Mouse (Mus musculus): ENCODE measurements around the gene Arhgef3. TPM values are rescaled to one million over a fixed set of nuclear protein-coding genes. Genes with fewer than 3 reads are reported as not detected.
A peak's percentile ranks its signal among the peaks of the same experiment; 100 is the strongest.

The Arhgef3 gene
- polyA plus RNA-seq, 1 experiment from 2014 or later, result 18.5 TPM

DNA sequence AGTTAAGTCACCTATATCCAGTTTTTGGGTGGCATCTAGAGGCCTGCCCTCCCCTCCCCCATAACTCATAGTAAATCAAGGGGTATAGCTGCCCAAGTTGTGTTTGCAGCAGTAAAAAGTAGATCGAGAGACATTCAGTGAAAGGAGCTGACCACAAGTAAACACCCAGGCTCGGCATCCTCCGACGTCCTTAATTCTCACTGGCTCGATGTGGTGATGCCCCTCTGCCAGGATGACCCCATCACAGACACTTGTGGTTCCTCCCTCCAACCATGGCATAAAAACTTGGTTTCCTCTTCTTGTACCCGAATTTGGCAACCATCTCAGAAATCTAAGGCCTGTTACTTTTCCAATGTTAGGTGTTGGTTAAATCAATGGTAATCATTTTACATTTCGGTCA, 118.4 kb downstream of the Arhgef3 start:
- H3K9me3 ChIP-seq (replicated peaks; ENCODE audit: control insufficient read depth, low read length), result no peaks in the 10 kb centered on the region
- no peaks in the 10 kb centered on the region for H3K36me3 ChIP-seq (ENCODE audit: control insufficient read depth, insufficient read depth)
- H3K4me3 ChIP-seq (ENCODE audit: low read length), result no peak overlapping the region
- H3K9ac ChIP-seq (ENCODE audit: low read length), result no peak overlapping the region
- H3K4me1 ChIP-seq (ENCODE audit: control insufficient read depth, insufficient read depth, low read length), result peaks cover 46% of the 10 kb centered on the region
- H3K27me3 ChIP-seq (ENCODE audit: control insufficient read depth, insufficient read depth, low read length), result no peaks in the 10 kb centered on the region
- ATAC-seq (replicated peaks; ENCODE audit: extremely low read depth, insufficient read depth, low FRiP score), result no peak
- no peak overlapping the region for H3K4me2 ChIP-seq (ENCODE audit: low read depth, low read length)
- no peak overlapping the region for H3K27ac ChIP-seq (ENCODE audit: low read length)
- 93% methylated on average over 7 of the region's 7 CpGs for WGBS

DNA sequence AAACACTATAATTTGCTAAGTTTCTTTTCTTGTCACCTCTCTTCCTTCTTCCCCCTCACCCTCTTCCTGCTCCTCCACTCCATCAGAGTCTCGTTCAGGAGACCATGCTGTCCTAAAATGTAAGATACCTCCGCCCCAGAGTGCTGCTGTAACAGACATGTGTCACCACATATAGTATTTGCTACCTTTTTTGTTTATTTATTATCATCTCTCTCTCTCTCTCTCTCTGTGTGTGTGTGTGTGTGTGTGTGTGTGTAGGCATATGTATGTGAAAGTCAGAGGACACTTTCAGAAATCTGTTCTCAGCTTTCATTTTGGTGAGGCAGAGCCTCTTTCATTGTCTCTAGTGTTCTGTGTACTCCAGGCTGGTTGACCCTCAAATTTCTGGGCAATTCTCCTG, 119.0 kb downstream of the Arhgef3 start:
- Histone ChIP-seq H3K27me3 (ENCODE audit: control insufficient read depth, insufficient read depth, low read length) (no peaks in the 10 kb centered on the region), H3K36me3 (ENCODE audit: control insufficient read depth, insufficient read depth) (no peaks in the 10 kb centered on the region), H3K9me3 (replicated peaks; ENCODE audit: control insufficient read depth, low read length) (no peaks in the 10 kb centered on the region), H3K4me3 (ENCODE audit: low read length) (no peak overlapping the region), H3K4me2 (ENCODE audit: low read depth, low read length) (no peak overlapping the region), H3K9ac (ENCODE audit: low read length) (no peak overlapping the region), H3K4me1 (ENCODE audit: control insufficient read depth, insufficient read depth, low read length) (peaks cover 43% of the 10 kb centered on the region), H3K27ac (ENCODE audit: low read length) (no peak overlapping the region)
- WGBS, result 73% methylated on average over 2 of the region's 2 CpGs
- ATAC-seq (replicated peaks; ENCODE audit: extremely low read depth, insufficient read depth, low FRiP score), result no peak

DNA sequence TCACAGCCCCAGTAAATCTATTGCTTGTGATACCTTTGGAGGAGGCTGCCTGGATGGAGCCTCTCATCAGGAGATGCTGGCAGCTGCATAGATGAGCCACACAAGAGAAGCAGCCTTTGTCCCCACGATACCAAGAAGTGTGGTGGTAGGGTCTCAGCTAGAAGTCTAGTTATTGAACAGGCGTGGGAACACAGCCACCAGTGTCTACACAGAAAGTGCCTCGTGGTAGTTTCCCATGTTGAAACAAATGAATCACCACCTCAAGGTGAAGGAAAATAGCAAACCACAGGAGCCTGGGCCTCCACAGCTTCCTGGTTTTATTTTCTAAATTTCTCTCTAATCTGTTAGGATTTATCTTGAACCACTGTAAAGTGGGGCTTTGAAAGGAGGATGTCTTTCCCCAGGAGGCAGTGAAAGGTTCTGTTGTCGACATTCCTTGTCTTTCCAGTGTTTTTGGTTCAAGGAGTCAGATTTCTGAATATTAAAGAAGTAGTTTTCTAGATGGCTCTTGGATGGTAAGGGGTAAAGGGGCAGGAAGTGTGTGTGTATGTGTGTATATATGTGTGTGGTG, 119.7 kb downstream of the Arhgef3 start:
- no peak overlapping the region for H3K4me3 ChIP-seq (ENCODE audit: low read length)
- H3K36me3 ChIP-seq (ENCODE audit: control insufficient read depth, insufficient read depth), result no peaks in the 10 kb centered on the region
- no peaks in the 10 kb centered on the region for H3K27me3 ChIP-seq (ENCODE audit: control insufficient read depth, insufficient read depth, low read length)
- H3K9me3 ChIP-seq (replicated peaks; ENCODE audit: control insufficient read depth, low read length), result no peaks in the 10 kb centered on the region
- peaks cover 36% of the 10 kb centered on the region for H3K4me1 ChIP-seq (ENCODE audit: control insufficient read depth, insufficient read depth, low read length)
- no peak overlapping the region for H3K4me2 ChIP-seq (ENCODE audit: low read depth, low read length)
- H3K27ac ChIP-seq (ENCODE audit: low read length), result peak overlapping the region; percentile 43; the same call in 1 of the 2 replicates
- no peak for ATAC-seq (replicated peaks; ENCODE audit: extremely low read depth, insufficient read depth, low FRiP score)
- 60% methylated on average over 4 of the region's 4 CpGs for WGBS
- no peak overlapping the region for H3K9ac ChIP-seq (ENCODE audit: low read length)

DNA sequence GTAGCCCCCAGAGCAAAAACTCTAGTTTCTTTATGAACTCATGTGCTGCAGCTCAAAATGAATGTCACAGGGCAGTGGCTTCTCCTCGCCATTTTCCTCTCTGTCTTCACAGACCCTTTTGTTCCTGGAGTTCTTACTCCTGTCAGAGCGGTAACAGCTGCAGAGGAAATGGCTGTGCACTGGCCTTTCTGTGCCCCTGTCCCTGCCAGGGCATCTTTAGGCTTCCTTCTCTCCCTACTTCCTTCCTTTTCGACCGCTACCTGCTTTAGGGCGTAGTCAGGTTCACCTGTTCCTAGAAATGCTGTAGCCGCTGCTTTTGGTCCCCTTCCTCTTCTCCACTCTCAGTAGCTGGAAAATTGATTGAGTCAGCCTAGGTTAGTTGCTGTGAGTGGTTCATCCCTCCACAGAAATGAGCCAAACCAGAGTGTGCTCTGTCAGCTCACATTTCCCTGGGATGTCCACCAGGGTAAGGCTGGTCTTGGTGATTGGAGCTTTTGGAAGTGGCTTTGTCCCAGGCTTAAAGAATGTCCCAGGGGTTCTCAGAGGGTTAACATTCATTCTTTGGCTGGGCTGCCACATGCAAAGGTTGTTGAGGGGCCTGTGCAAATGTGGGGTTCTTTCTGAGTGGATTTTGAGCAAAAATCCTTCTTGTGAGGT, 121.3 kb downstream of the Arhgef3 start:
- peak overlapping the region; percentile 48 for H3K27ac ChIP-seq (ENCODE audit: low read length)
- no peak overlapping the region for H3K4me2 ChIP-seq (ENCODE audit: low read depth, low read length)
- H3K9ac ChIP-seq (ENCODE audit: low read length), result no peak overlapping the region
- no peak overlapping the region for H3K4me3 ChIP-seq (ENCODE audit: low read length)
- H3K4me1 ChIP-seq (ENCODE audit: control insufficient read depth, insufficient read depth, low read length), result peaks cover 22% of the 10 kb centered on the region
- no peak for ATAC-seq (replicated peaks; ENCODE audit: extremely low read depth, insufficient read depth, low FRiP score)
- no peaks in the 10 kb centered on the region for H3K27me3 ChIP-seq (ENCODE audit: control insufficient read depth, insufficient read depth, low read length)
- H3K36me3 ChIP-seq (ENCODE audit: control insufficient read depth, insufficient read depth), result no peaks in the 10 kb centered on the region
- WGBS, result 59% methylated on average over 6 of the region's 6 CpGs
- H3K9me3 ChIP-seq (replicated peaks; ENCODE audit: control insufficient read depth, low read length), result no peaks in the 10 kb centered on the region

DNA sequence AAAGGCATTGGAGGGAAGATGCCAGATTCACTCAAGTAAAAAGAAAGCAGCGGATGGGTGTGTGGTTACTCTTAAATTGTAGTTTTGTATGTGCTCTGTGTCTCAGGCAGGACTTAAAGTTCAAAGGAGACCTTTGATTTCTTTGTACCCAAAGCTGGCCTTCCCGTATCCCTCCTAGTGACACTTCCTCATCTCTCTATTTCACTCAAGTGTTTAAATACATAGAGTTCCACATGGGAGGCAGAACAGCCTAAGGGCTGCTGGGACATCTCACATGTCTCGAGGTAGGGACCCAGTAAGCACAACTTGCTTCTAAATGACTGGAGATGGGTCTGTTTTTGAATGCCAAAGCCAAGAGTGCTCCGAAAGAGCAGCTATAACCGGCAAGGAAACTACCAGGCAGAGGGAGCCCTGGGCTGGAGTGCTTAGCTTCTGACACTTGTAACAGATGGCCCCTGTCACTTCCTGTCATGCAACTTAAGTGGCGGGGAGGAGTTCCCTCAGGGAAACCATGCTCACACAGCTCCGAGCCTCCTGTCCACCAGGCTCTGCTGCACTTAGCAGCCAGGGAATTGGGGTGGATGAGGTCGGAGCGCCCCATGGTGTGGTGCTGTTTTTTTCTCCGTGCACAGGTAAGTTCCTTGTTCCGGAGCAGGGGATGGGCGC, 123.0 kb downstream of the Arhgef3 start:
- Histone ChIP-seq H3K4me1 (ENCODE audit: control insufficient read depth, insufficient read depth, low read length) (peaks cover 23% of the 10 kb centered on the region), H3K4me2 (ENCODE audit: low read depth, low read length) (peak overlapping the region; percentile 65), H3K27ac (ENCODE audit: low read length) (peak overlapping the region; percentile 72), H3K27me3 (ENCODE audit: control insufficient read depth, insufficient read depth, low read length) (no peaks in the 10 kb centered on the region), H3K9ac (ENCODE audit: low read length) (peak overlapping the region; percentile 67), H3K4me3 (ENCODE audit: low read length) (peak overlapping the region; percentile 52), H3K36me3 (ENCODE audit: control insufficient read depth, insufficient read depth) (no peaks in the 10 kb centered on the region), H3K9me3 (replicated peaks; ENCODE audit: control insufficient read depth, low read length) (no peaks in the 10 kb centered on the region)
- peak; percentile 75 for ATAC-seq (replicated peaks; ENCODE audit: extremely low read depth, insufficient read depth, low FRiP score)
- 19% methylated on average over 12 of the region's 12 CpGs for WGBS

DNA sequence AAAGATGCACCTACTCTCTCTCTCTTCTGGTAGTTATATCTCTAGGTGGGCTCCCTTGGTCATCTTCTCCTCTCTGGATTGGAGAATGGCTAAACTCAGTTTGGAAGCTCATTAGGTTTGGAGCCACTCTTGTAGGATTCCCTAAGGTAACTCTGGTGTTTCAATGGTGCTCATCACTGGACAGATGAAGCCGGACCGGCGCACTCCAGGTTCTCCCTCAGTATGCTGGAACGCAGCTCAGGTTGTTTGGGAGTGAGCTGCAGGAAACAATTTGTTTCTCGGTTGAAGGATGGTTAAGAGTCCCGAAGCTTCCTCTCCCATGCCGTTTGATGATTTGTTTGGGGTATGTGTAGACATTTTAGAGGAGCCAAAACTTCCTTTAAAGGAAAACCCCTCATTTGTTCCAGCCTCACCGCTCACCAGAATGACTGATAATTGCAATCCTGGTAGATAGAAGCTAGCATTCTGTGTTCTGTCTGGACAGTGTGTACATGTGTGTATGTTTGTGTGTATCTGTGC, 124.0 kb downstream of the Arhgef3 start:
- 68% methylated on average over 8 of the region's 8 CpGs for WGBS
- no peaks in the 10 kb centered on the region for H3K27me3 ChIP-seq (ENCODE audit: control insufficient read depth, insufficient read depth, low read length)
- no peak overlapping the region; the same call in 1 of the 2 replicates for H3K27ac ChIP-seq (ENCODE audit: low read length)
- H3K9ac ChIP-seq (ENCODE audit: low read length), result peak overlapping the region; percentile 67
- H3K9me3 ChIP-seq (replicated peaks; ENCODE audit: control insufficient read depth, low read length), result no peaks in the 10 kb centered on the region
- H3K4me3 ChIP-seq (ENCODE audit: low read length), result peak overlapping the region; percentile 52
- no peak for ATAC-seq (replicated peaks; ENCODE audit: extremely low read depth, insufficient read depth, low FRiP score)
- H3K36me3 ChIP-seq (ENCODE audit: control insufficient read depth, insufficient read depth), result no peaks in the 10 kb centered on the region
- peaks cover 22% of the 10 kb centered on the region for H3K4me1 ChIP-seq (ENCODE audit: control insufficient read depth, insufficient read depth, low read length)
- peak overlapping the region; percentile 65 for H3K4me2 ChIP-seq (ENCODE audit: low read depth, low read length)

DNA sequence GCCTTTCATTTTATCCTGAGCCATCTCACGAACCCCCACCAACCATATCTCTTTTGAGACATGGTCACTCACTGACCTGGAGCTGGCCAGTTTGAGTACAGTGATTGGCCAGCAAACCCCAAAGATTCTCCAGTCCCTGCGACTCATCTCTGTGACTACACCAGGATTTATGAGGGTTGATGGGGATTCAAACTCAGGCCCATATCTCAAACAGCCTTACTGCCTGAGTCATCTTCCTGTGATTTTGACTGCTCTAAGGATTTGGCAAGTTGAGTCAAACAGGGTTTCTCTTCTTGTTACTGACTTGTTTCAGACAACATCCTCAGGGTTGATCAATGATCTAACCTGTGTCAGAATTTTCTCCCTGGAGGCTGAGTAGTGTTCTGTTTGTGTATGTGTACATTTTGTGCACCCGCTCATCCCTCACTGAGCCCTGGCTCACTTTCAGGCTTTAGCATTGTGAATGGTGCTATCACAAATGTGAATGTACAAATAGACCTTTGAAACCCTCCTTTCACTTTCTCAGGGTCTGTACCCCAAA, 124.9 kb downstream of the Arhgef3 start:
- H3K27ac ChIP-seq (ENCODE audit: low read length), result no peak overlapping the region
- WGBS, result 80% methylated on average over 3 of the region's 3 CpGs
- no peak overlapping the region for H3K4me3 ChIP-seq (ENCODE audit: low read length)
- no peak for ATAC-seq (replicated peaks; ENCODE audit: extremely low read depth, insufficient read depth, low FRiP score)
- H3K9me3 ChIP-seq (replicated peaks; ENCODE audit: control insufficient read depth, low read length), result no peaks in the 10 kb centered on the region
- no peaks in the 10 kb centered on the region for H3K27me3 ChIP-seq (ENCODE audit: control insufficient read depth, insufficient read depth, low read length)
- no peak overlapping the region for H3K9ac ChIP-seq (ENCODE audit: low read length)
- H3K4me2 ChIP-seq (ENCODE audit: low read depth, low read length), result peak overlapping the region; percentile 65
- H3K36me3 ChIP-seq (ENCODE audit: control insufficient read depth, insufficient read depth), result no peaks in the 10 kb centered on the region
- peaks cover 22% of the 10 kb centered on the region for H3K4me1 ChIP-seq (ENCODE audit: control insufficient read depth, insufficient read depth, low read length)

DNA sequence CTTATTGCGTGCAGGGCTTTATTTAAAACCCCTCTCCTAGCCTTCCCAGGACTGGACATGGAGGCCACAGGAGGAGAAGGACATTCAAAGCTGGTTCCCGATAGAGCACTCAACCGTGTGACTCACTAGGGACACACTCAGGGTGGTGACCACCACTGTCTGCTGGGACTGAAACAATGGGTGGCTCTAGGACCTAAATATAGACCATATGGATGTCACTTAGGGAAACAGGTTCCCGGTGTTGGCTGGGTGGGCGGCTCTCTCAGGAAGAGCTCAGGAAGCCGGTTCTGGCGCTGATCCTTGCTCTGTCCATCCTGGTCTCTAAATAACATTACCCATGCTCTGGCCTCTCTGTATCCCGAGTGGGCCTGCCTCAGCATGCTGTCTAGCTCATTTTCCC, 127.6 kb downstream of the Arhgef3 start:
- H3K4me3 ChIP-seq (ENCODE audit: low read length), result no peak overlapping the region
- H3K27me3 ChIP-seq (ENCODE audit: control insufficient read depth, insufficient read depth, low read length), result no peaks in the 10 kb centered on the region
- peaks cover 14% of the 10 kb centered on the region for H3K4me1 ChIP-seq (ENCODE audit: control insufficient read depth, insufficient read depth, low read length)
- no peaks in the 10 kb centered on the region for H3K36me3 ChIP-seq (ENCODE audit: control insufficient read depth, insufficient read depth)
- no peaks in the 10 kb centered on the region for H3K9me3 ChIP-seq (replicated peaks; ENCODE audit: control insufficient read depth, low read length)
- no peak overlapping the region for H3K9ac ChIP-seq (ENCODE audit: low read length)
- peak overlapping the region; percentile 56 for H3K27ac ChIP-seq (ENCODE audit: low read length)
- ATAC-seq (replicated peaks; ENCODE audit: extremely low read depth, insufficient read depth, low FRiP score), result peak; percentile 75; the same call in 1 of the 2 replicates
- no peak overlapping the region for H3K4me2 ChIP-seq (ENCODE audit: low read depth, low read length)
- WGBS, result 59% methylated on average over 8 of the region's 8 CpGs

DNA sequence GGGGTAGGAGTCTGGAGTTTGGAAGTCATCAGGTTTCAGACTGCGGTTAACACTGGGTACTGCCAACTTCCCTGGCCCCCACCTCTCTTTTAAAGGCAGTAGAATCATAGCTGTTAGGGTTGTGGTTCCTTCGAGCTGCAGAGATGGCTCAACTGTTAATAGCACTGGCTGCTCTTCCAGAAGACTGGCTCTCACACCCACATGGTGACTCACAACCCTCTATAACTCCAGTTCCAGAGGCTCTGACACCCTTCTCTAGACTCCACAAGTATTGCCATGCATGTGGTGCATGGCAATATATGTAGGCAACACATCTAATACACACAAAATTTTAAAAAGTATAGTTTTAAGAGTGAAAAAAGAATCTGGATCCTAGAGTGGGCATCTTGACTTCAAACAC, 128.1 kb downstream of the Arhgef3 start:
- H3K27me3 ChIP-seq (ENCODE audit: control insufficient read depth, insufficient read depth, low read length), result no peaks in the 10 kb centered on the region
- WGBS, result 73% methylated on average over 2 of the region's 2 CpGs
- no peaks in the 10 kb centered on the region for H3K36me3 ChIP-seq (ENCODE audit: control insufficient read depth, insufficient read depth)
- no peak for ATAC-seq (replicated peaks; ENCODE audit: extremely low read depth, insufficient read depth, low FRiP score)
- peak overlapping the region; percentile 52 for H3K27ac ChIP-seq (ENCODE audit: low read length)
- peaks cover 10% of the 10 kb centered on the region for H3K4me1 ChIP-seq (ENCODE audit: control insufficient read depth, insufficient read depth, low read length)
- H3K9ac ChIP-seq (ENCODE audit: low read length), result no peak overlapping the region
- no peaks in the 10 kb centered on the region for H3K9me3 ChIP-seq (replicated peaks; ENCODE audit: control insufficient read depth, low read length)
- H3K4me3 ChIP-seq (ENCODE audit: low read length), result no peak overlapping the region
- H3K4me2 ChIP-seq (ENCODE audit: low read depth, low read length), result no peak overlapping the region

Measured in heart, embryonic 16.5 days (tissue).